Mouse (Mus musculus) heart, postnatal 0 days (tissue): Measurements from ENCODE around the gene Gjb1.
"Not testable (repeated sequence)": the region's sequence is repeated elsewhere in the genome, so short reads cannot be mapped to it uniquely, and the experiment has no call there.

ENCODE experiments used
- CTCF ChIP-seq: IDR thresholded peaks from 2 replicates; pipeline ENCODE4 v1.5.1; 2016; ENCODE audit warnings: antibody characterized with exemption, control low read depth, low read depth
- EP300 ChIP-seq: IDR thresholded peaks from 2 replicates; pipeline ENCODE4 v1.6.1; 2016; ENCODE audit warnings: antibody characterized with exemption, low read depth

DNA sequence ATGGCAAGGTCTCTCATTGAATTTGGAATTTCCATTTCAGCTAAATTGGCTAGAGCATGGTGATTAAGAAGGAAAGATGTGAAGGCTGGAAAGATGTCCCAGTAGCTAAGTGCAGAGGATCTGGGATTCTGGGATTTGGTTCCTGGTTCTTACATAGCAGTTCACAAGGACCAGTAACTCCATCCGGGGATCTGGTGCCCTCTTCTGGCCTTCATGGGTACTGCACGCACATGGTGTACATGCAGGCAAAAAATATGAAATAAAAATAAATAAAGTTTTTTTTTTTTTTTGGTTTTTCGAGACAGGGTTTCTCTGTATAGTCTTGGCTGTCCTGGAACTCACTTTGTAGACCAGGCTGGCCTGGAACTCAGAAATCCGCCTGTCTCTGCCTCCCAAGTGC, 17.3 kb upstream of the Gjb1 start:
- TF ChIP-seq CTCF: 0 out of 2 replicates have a peak, but pooled peaks have one; percentile 3
- not testable (repeated sequence) for TF ChIP-seq EP300
